Mouse (Mus musculus): ENCODE measurements around the gene Patl2. TPM values are rescaled to one million over a fixed set of nuclear protein-coding genes. Genes with fewer than 3 reads are reported as not detected.

Patl2 gene
- total and polyA plus RNA-seq, 3 experiments = 0.58 to 0.84 TPM; not detected in 1

- H3K4me1 ChIP-seq (ENCODE audit: control insufficient read depth in 1 of 2, insufficient read depth in 2 of 2, low read length in 2 of 2) = peaks cover 15 to 36% of the 10 kb centered on the region in 2 experiments
- no peak overlapping the region for H3K4me3 ChIP-seq (ENCODE audit: control insufficient read depth in 1 of 2, insufficient read depth in 1 of 2, low read depth in 2 of 2, low read length in 2 of 2)
- H3K79me2 ChIP-seq (ENCODE audit: control insufficient read depth, insufficient read depth, low read length, poor library complexity) = no peaks in the 10 kb centered on the region
- TF ChIP-seq MEF2A (IDR thresholded peaks at IDR 0.05; ENCODE audit: extremely low read depth, insufficient replicate concordance, low read depth, low read length, poor library complexity, severe bottlenecking) = no peak
- no peak for TF ChIP-seq ETS1 (IDR thresholded peaks at IDR 0.05; ENCODE audit: low read depth, low read length)
- TF ChIP-seq POLR2A (IDR thresholded peaks at IDR 0.05; ENCODE audit: control insufficient read depth in 1 of 2, insufficient read depth in 1 of 2, low read depth in 1 of 2, low read length in 2 of 2, poor library complexity in 1 of 2) = no peak
- no peak for TF ChIP-seq E2F4 (IDR thresholded peaks at IDR 0.05; ENCODE audit: borderline replicate concordance, low read depth, low read length)
- TF ChIP-seq KAT2A (conservative IDR thresholded peaks at IDR 0.05; ENCODE audit: low read depth, low read length) = no peak
- TF ChIP-seq POLR2AphosphoS5 (IDR thresholded peaks at IDR 0.05; ENCODE audit: borderline replicate concordance, low read depth, low read length) = no peak
- TF ChIP-seq JUND (IDR thresholded peaks at IDR 0.05; ENCODE audit: low read depth, low read length) = no peak
- no peak for TF ChIP-seq CTCF (IDR thresholded peaks at IDR 0.05 in 2 of 3, conservative IDR thresholded peaks at IDR 0.05 in 1 of 3; ENCODE audit: control insufficient read depth in 1 of 3, insufficient read depth in 1 of 3, low read depth in 2 of 3, low read length in 3 of 3, poor library complexity in 1 of 3, severe bottlenecking in 1 of 3)
- no peak for TF ChIP-seq MXI1 (IDR thresholded peaks at IDR 0.05; ENCODE audit: low read depth, low read length)
- TF ChIP-seq MAX (IDR thresholded peaks at IDR 0.05; ENCODE audit: low read length) = no peak
- no peak for TF ChIP-seq MAZ (IDR thresholded peaks at IDR 0.05; ENCODE audit: low read depth, low read length)
- TF ChIP-seq SIN3A (IDR thresholded peaks at IDR 0.05; ENCODE audit: low read length) = no peak
- no peak for TF ChIP-seq NELFE (IDR thresholded peaks at IDR 0.05; ENCODE audit: low read depth, low read length)
- TF ChIP-seq GABPA (IDR thresholded peaks at IDR 0.05; ENCODE audit: low read depth, low read length) = no peak
- TF ChIP-seq MYB (IDR thresholded peaks at IDR 0.05; ENCODE audit: low read depth, low read length) = no peak
- no peaks in the 10 kb centered on the region for H3K9me3 ChIP-seq (replicated peaks; ENCODE audit: insufficient read depth, low read length)
- H3K27ac ChIP-seq (ENCODE audit: control insufficient read depth, low read depth, low read length) = no peak overlapping the region
- peaks cover 0 to 18% of the 10 kb centered on the region in 2 experiments; a peak in 2 of 4 replicates for H3K36me3 ChIP-seq (ENCODE audit: control insufficient read depth in 1 of 2, insufficient read depth in 2 of 2, low read length in 2 of 2)
- no peaks in the 10 kb centered on the region for H3K27me3 ChIP-seq (ENCODE audit: control insufficient read depth in 1 of 2, insufficient read depth in 2 of 2, low read length in 2 of 2)
- no peak for DNase-seq (ENCODE audit: low read depth, low spot score)
- no peak overlapping the region for H3K9ac ChIP-seq (ENCODE audit: control insufficient read depth, low read depth, low read length, poor library complexity, severe bottlenecking)
These were observed 58.4 kb downstream of the Patl2 start for GRCm38 (mm10) chr2:122127635-122128034.

GRCm38 (mm10) chr2:122126765-122127347 lies 59.1 kb downstream of the Patl2 start:
- no peaks in the 10 kb centered on the region for H3K79me2 ChIP-seq (ENCODE audit: control insufficient read depth, insufficient read depth, low read length, poor library complexity)
- no peak overlapping the region for H3K4me3 ChIP-seq (ENCODE audit: control insufficient read depth in 1 of 2, insufficient read depth in 1 of 2, low read depth in 2 of 2, low read length in 2 of 2)
- DNase-seq (ENCODE audit: low read depth, low spot score) = no peak
- peak overlapping the region; percentile 13; the same call in 1 of the 2 replicates for H3K9ac ChIP-seq (ENCODE audit: control insufficient read depth, low read depth, low read length, poor library complexity, severe bottlenecking)
- peak overlapping the region; percentile 39 for H3K27ac ChIP-seq (ENCODE audit: control insufficient read depth, low read depth, low read length)
- no peaks in the 10 kb centered on the region for H3K9me3 ChIP-seq (replicated peaks; ENCODE audit: insufficient read depth, low read length)
- H3K27me3 ChIP-seq (ENCODE audit: control insufficient read depth in 1 of 2, insufficient read depth in 2 of 2, low read length in 2 of 2) = no peaks in the 10 kb centered on the region
- H3K36me3 ChIP-seq (ENCODE audit: control insufficient read depth in 1 of 2, insufficient read depth in 2 of 2, low read length in 2 of 2) = peaks cover 0 to 13% of the 10 kb centered on the region in 2 experiments; a peak in 2 of 4 replicates
- TF ChIP-seq MYC (IDR thresholded peaks at IDR 0.05; ENCODE audit: low read depth, low read length) (no peak), RCOR1 (IDR thresholded peaks at IDR 0.05; ENCODE audit: low read depth, low read length) (no peak), E2F4 (IDR thresholded peaks at IDR 0.05; ENCODE audit: borderline replicate concordance, low read depth, low read length) (no peak), NELFE (IDR thresholded peaks at IDR 0.05; ENCODE audit: low read depth, low read length) (no peak), MAX (IDR thresholded peaks at IDR 0.05; ENCODE audit: low read length) (no peak), MAFK (IDR thresholded peaks at IDR 0.05; ENCODE audit: borderline replicate concordance, low read depth, low read length) (no peak), TCF12 (IDR thresholded peaks at IDR 0.05; ENCODE audit: low read depth, low read length) (no peak), GABPA (IDR thresholded peaks at IDR 0.05; ENCODE audit: low read depth, low read length) (no peak), POLR2AphosphoS2 (IDR thresholded peaks at IDR 0.05; ENCODE audit: low read length) (no peak)
- H3K4me1 ChIP-seq (ENCODE audit: control insufficient read depth in 1 of 2, insufficient read depth in 2 of 2, low read length in 2 of 2) = peaks cover 11 to 29% of the 10 kb centered on the region in 2 experiments; a peak in 3 of 4 replicates
